In the genomic region with DNA sequence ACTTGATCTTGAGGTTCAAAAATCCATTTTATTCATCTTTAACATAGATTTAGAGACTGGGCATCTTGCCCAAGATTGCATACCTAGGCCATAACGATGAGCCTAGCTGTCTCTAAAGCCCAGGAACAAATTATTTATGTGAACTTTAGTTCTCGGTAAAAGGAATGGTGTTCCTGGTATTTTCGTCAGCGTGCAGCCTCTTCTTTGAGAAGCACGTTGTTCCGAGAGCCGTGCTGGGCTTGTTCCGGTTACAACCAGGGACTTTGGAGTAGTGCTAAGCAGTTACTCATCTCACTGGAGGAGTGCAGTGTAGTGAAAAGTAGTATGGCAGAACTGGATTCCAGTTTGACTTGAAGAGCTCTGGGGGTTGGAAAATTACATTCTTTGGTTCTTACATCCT, we compare ENCODE assay signal across 8 mouse cellular contexts. TPM values are rescaled to one million over a fixed set of nuclear protein-coding genes. Genes with fewer than 3 reads are reported as not detected.
DNase-seq lines count a peak whose midpoint lies in the region; ATAC-seq and TF ChIP-seq lines count a peak whose summit lies in the region.

No protein-coding gene starts in this region.

- peaks cover 12% of the 10 kb centered on the region for H3K36me3 ChIP-seq in intestine, embryonic 15.5 days
- peaks cover 18% of the 10 kb centered on the region for H3K36me3 ChIP-seq in neural tube, embryonic 13.5 days

- TF ChIP-seq POLR2A in cortical plate, adult 2 months (IDR thresholded peaks at IDR 0.05; ENCODE audit: extremely low read depth, insufficient read depth, low read length), result no peak

- peak; percentile 23 for DNase-seq in embryo, embryonic 11 days
- no peak for DNase-seq in embryo, embryonic 10.5 days (ENCODE audit: low spot score)
- DNase-seq in 3T3-L1 (ENCODE audit: low read depth, low spot score), result peak; percentile 46
- no peak for DNase-seq in cerebellum, adult 11 months
- no peak for DNase-seq in ovary, adult 18-20 months (ENCODE audit: low spot score)

- H3K9me3 ChIP-seq in intestine, embryonic 15.5 days, result no peaks in the 10 kb centered on the region
- no peaks in the 10 kb centered on the region for H3K9me3 ChIP-seq in neural tube, embryonic 13.5 days

- ATAC-seq in intestine, embryonic 15.5 days, result no peak
- no peak for ATAC-seq in neural tube, embryonic 13.5 days (ENCODE audit: low read depth)

- peak overlapping the region; percentile 50 for H3K9ac ChIP-seq in intestine, embryonic 15.5 days
- H3K9ac ChIP-seq in neural tube, embryonic 13.5 days, result peak overlapping the region; percentile 70

- H3K27ac ChIP-seq in cortical plate, adult 2 months (ENCODE audit: insufficient read depth, low read length), result no peak overlapping the region
- H3K27ac ChIP-seq in intestine, embryonic 15.5 days, result peak overlapping the region; percentile 87
- peak overlapping the region; percentile 83 for H3K27ac ChIP-seq in neural tube, embryonic 13.5 days (replicated peaks)

- H3K27me3 ChIP-seq in intestine, embryonic 15.5 days (replicated peaks), result no peaks in the 10 kb centered on the region
- H3K27me3 ChIP-seq in neural tube, embryonic 13.5 days, result no peaks in the 10 kb centered on the region

- no peak for TF ChIP-seq CTCF in cortical plate, adult 2 months (IDR thresholded peaks at IDR 0.05; ENCODE audit: extremely low read depth, insufficient read depth, low read length)

- WGBS in intestine, embryonic 15.5 days, result 6% methylated on average over 8 of the region's 8 CpGs
- WGBS in neural tube, embryonic 13.5 days, result 25% methylated on average over 8 of the region's 8 CpGs

- H3K4me1 ChIP-seq in cortical plate, adult 2 months (ENCODE audit: control insufficient read depth, insufficient read depth, low read length), result peaks cover 3% of the 10 kb centered on the region; the same call in 1 of the 2 replicates
- 0 out of 2 replicates have a peak, but pooled peaks cover 5% of the 10 kb centered on the region for H3K4me1 ChIP-seq in intestine, embryonic 15.5 days (replicated peaks)
- peaks cover 19% of the 10 kb centered on the region for H3K4me1 ChIP-seq in neural tube, embryonic 13.5 days (replicated peaks)

- peak overlapping the region; percentile 48 for H3K4me3 ChIP-seq in cortical plate, adult 2 months (ENCODE audit: insufficient read depth, low read length)
- peak overlapping the region; percentile 63 for H3K4me3 ChIP-seq in intestine, embryonic 15.5 days (replicated peaks)
- peak overlapping the region; percentile 55 for H3K4me3 ChIP-seq in neural tube, embryonic 13.5 days

- peak overlapping the region; percentile 56 for H3K4me2 ChIP-seq in intestine, embryonic 15.5 days (replicated peaks)
- H3K4me2 ChIP-seq in neural tube, embryonic 13.5 days, result peak overlapping the region; percentile 66

RNA-seq across cellular contexts. Expression of a gene that starts 0.7 kb away (rescaled TPM):
- polyA plus RNA-seq in cortical plate, adult 2 months (2012; rRNA removed), result 41.9 and 46.3 TPM in 2 replicates
- 105 and 108 TPM in 2 replicates for polyA plus RNA-seq in intestine, embryonic 15.5 days (2015; fragmentation: Nextera tagmentation; extraction: Ambion mirVana)
- 78.9 and 88.2 TPM in 2 replicates for polyA plus RNA-seq in neural tube, embryonic 13.5 days (2015; fragmentation: Nextera tagmentation; extraction: Ambion mirVana)

RNA-seq across cellular contexts. Expression of a gene that starts 1.1 kb away (rescaled TPM):
- polyA plus RNA-seq in cortical plate, adult 2 months (2012; rRNA removed), result 20.5 and 21.1 TPM in 2 replicates
- 34.8 and 39.1 TPM in 2 replicates for polyA plus RNA-seq in intestine, embryonic 15.5 days (2015; fragmentation: Nextera tagmentation; extraction: Ambion mirVana)
- 21.8 and 22.4 TPM in 2 replicates for polyA plus RNA-seq in neural tube, embryonic 13.5 days (2015; fragmentation: Nextera tagmentation; extraction: Ambion mirVana)

RNA-seq across cellular contexts. Expression of a gene that starts 55.6 kb away (rescaled TPM):
- not detected in 2 replicates for polyA plus RNA-seq in cortical plate, adult 2 months (2012; rRNA removed)
- not detected in 2 replicates for polyA plus RNA-seq in intestine, embryonic 15.5 days (2015; fragmentation: Nextera tagmentation; extraction: Ambion mirVana)
- not detected in 2 replicates for polyA plus RNA-seq in neural tube, embryonic 13.5 days (2015; fragmentation: Nextera tagmentation; extraction: Ambion mirVana)

RNA-seq across cellular contexts. Expression of a gene that starts 57.4 kb away (rescaled TPM):
- 1.3 and 2.1 TPM in 2 replicates for polyA plus RNA-seq in cortical plate, adult 2 months (2012; rRNA removed)
- 0.04 and 0.05 TPM in 2 replicates for polyA plus RNA-seq in intestine, embryonic 15.5 days (2015; fragmentation: Nextera tagmentation; extraction: Ambion mirVana)
- polyA plus RNA-seq in neural tube, embryonic 13.5 days (2015; fragmentation: Nextera tagmentation; extraction: Ambion mirVana), result 0.15 and 0.23 TPM in 2 replicates

Comparison
In these comparisons a context has a peak if more than half of its experiments do, and no peak if none do; other contexts are left out.
1. DNase-seq: peak in embryo, embryonic 11 days (single experiment) and 3T3-L1 (single experiment); none in embryo, embryonic 10.5 days (single experiment), cerebellum, adult 11 months (single experiment) and ovary, adult 18-20 months (single experiment).
2. Peak in every context shown above with its lines, with median percentiles within 50 percentile points of each other: H3K4me3 ChIP-seq.